In genomic region chr14:55519604-55520003, GRCm38 (mm10) we compare ENCODE assay signal across 22 mouse cellular contexts. TPM values are rescaled to one million over a fixed set of nuclear protein-coding genes. Genes with fewer than 3 reads are reported as not detected.
A peak's percentile ranks its signal among the peaks of the same experiment; 100 is the strongest.
DNase-seq lines count a peak whose midpoint lies in the region; ATAC-seq and TF ChIP-seq lines count a peak whose summit lies in the region.
"Had no signal": no experiment of that assay in that cellular context is flagged by ENCODE, and none has a peak within 500 bp of the region (broad histone marks: within the 10 kb centered on the region; RNA-seq: fewer than 3 reads in every experiment).

No protein-coding gene starts in this region.

- H3K9ac ChIP-seq in midbrain, embryonic 12.5 days (replicated peaks): no peak overlapping the region
- H3K9ac ChIP-seq in midbrain, embryonic 16.5 days (ENCODE audit: low read depth, low read length): no peak overlapping the region

- peaks cover 43% of the 10 kb centered on the region for H3K27me3 ChIP-seq in midbrain, embryonic 12.5 days
- peaks cover 75% of the 10 kb centered on the region for H3K27me3 ChIP-seq in midbrain, embryonic 10.5 days (ENCODE audit: low read depth, poor library complexity, severe bottlenecking)
- H3K27me3 ChIP-seq in hindbrain, embryonic 10.5 days (ENCODE audit: insufficient read depth, poor library complexity, severe bottlenecking): peaks cover 66% of the 10 kb centered on the region
- H3K27me3 ChIP-seq in midbrain, embryonic 16.5 days (ENCODE audit: control insufficient read depth, insufficient read depth, low read depth, low read length): peaks cover 4% of the 10 kb centered on the region
- H3K27me3 ChIP-seq in thymus, adult 2 months (ENCODE audit: control insufficient read depth, insufficient read depth, low read length): peaks cover 18% of the 10 kb centered on the region; the same call in 1 of the 2 replicates

- peaks cover 19% of the 10 kb centered on the region for H3K4me1 ChIP-seq in midbrain, embryonic 12.5 days
- peaks cover 38% of the 10 kb centered on the region for H3K4me1 ChIP-seq in midbrain, embryonic 10.5 days
- H3K4me1 ChIP-seq in hindbrain, embryonic 10.5 days (replicated peaks): peaks cover 51% of the 10 kb centered on the region
- peaks cover 14% of the 10 kb centered on the region for H3K4me1 ChIP-seq in midbrain, embryonic 16.5 days (ENCODE audit: control insufficient read depth, insufficient read depth, low read length)
- H3K4me1 ChIP-seq in thymus, adult 2 months (replicated peaks; ENCODE audit: control insufficient read depth, insufficient read depth, low read length): no peaks in the 10 kb centered on the region; the same call in 1 of the 2 replicates

- WGBS in midbrain, embryonic 12.5 days: 57% methylated on average over 4 of the region's 4 CpGs
- 64% methylated on average over 4 of the region's 4 CpGs for WGBS in midbrain, embryonic 10.5 days
- 58% methylated on average over 4 of the region's 4 CpGs for WGBS in hindbrain, embryonic 10.5 days
- WGBS in midbrain, embryonic 16.5 days: 53% methylated on average over 4 of the region's 4 CpGs
- WGBS in thymus, adult 2 months: 75% methylated on average over 4 of the region's 4 CpGs

- no peaks in the 10 kb centered on the region for H3K9me3 ChIP-seq in midbrain, embryonic 12.5 days
- H3K9me3 ChIP-seq in midbrain, embryonic 10.5 days (replicated peaks): no peaks in the 10 kb centered on the region
- H3K9me3 ChIP-seq in hindbrain, embryonic 10.5 days: no peaks in the 10 kb centered on the region
- H3K9me3 ChIP-seq in midbrain, embryonic 16.5 days (replicated peaks; ENCODE audit: control insufficient read depth, low read length, poor library complexity, severe bottlenecking): no peaks in the 10 kb centered on the region
- H3K9me3 ChIP-seq: limb, embryonic 12.5 days had no signal

- H3K27ac ChIP-seq in midbrain, embryonic 12.5 days (replicated peaks): 0 out of 2 replicates have a peak overlapping the region, but pooled peaks have one; percentile 25
- H3K27ac ChIP-seq in midbrain, embryonic 10.5 days (replicated peaks): no peak overlapping the region
- peak overlapping the region; percentile 64 for H3K27ac ChIP-seq in hindbrain, embryonic 10.5 days
- H3K27ac ChIP-seq in midbrain, embryonic 16.5 days (ENCODE audit: low read length): peak overlapping the region; percentile 34
- H3K27ac ChIP-seq in thymus, adult 2 months (ENCODE audit: control insufficient read depth, insufficient read depth, low read length): no peak overlapping the region
- H3K27ac ChIP-seq: limb, embryonic 12.5 days had no signal

- intact Hi-C loops in heart, postnatal 10 days (cut with DNase I): no loop called here

- TF ChIP-seq CTCF in thymus, adult 2 months (IDR thresholded peaks at IDR 0.05; ENCODE audit: borderline replicate concordance, control insufficient read depth, extremely low read depth, insufficient read depth, low read length, poor library complexity): no peak

- no peak for ATAC-seq in midbrain, embryonic 12.5 days (ENCODE audit: low FRiP score, low read depth)
- 0 out of 2 replicates have a peak, but pooled peaks have one; percentile 4 for ATAC-seq in midbrain, embryonic 16.5 days

- no peak overlapping the region for H3K4me2 ChIP-seq in midbrain, embryonic 12.5 days (replicated peaks)
- H3K4me2 ChIP-seq in midbrain, embryonic 16.5 days (ENCODE audit: low read length): peak overlapping the region; percentile 31; the same call in 1 of the 2 replicates

- DNase-seq in heart, adult 11 months: peak; percentile 85
- DNase-seq in heart, postnatal 10 days: no peak
- no peak for DNase-seq in midbrain, embryonic 10.5 days (ENCODE audit: low spot score)
- DNase-seq in hindbrain, embryonic 10.5 days (ENCODE audit: low spot score): no peak
- DNase-seq in thymus, adult 2 months: no peak
- DNase-seq: adrenal gland, postnatal 10 days; cerebellum, adult 11-12 months; gastrocnemius, postnatal 10 days; lung, postnatal 14 days; thymus, postnatal 36 days had no signal

- H3K36me3 ChIP-seq in midbrain, embryonic 12.5 days: no peaks in the 10 kb centered on the region
- H3K36me3 ChIP-seq in midbrain, embryonic 10.5 days: no peaks in the 10 kb centered on the region
- no peaks in the 10 kb centered on the region for H3K36me3 ChIP-seq in hindbrain, embryonic 10.5 days
- H3K36me3 ChIP-seq in midbrain, embryonic 16.5 days (ENCODE audit: control insufficient read depth, insufficient read depth, low read length): no peaks in the 10 kb centered on the region
- no peaks in the 10 kb centered on the region for H3K36me3 ChIP-seq in thymus, adult 2 months (ENCODE audit: control insufficient read depth, insufficient read depth, low read length)
- H3K36me3 ChIP-seq: limb, embryonic 12.5 days had no signal

- TF ChIP-seq POLR2A in thymus, adult 2 months (IDR thresholded peaks at IDR 0.05; ENCODE audit: control insufficient read depth, extremely low read depth, insufficient read depth, low read length, poor library complexity): no peak

- no peak overlapping the region for H3K4me3 ChIP-seq in midbrain, embryonic 12.5 days
- no peak overlapping the region for H3K4me3 ChIP-seq in midbrain, embryonic 10.5 days
- H3K4me3 ChIP-seq in hindbrain, embryonic 10.5 days: no peak overlapping the region
- H3K4me3 ChIP-seq in midbrain, embryonic 16.5 days (ENCODE audit: low read depth, low read length): no peak overlapping the region
- H3K4me3 ChIP-seq in thymus, adult 2 months (ENCODE audit: control insufficient read depth, insufficient read depth, low read length): no peak overlapping the region
- H3K4me3 ChIP-seq: erythroblast, embryonic 14.5 days had no signal

RNA-seq across cellular contexts. Expression of gene Nrl, which starts 5.2 kb away (rescaled TPM):
- total RNA-seq in heart, postnatal 10 days (2021): not detected
- polyA plus RNA-seq in midbrain, embryonic 12.5 days (2016; fragmentation: Nextera tagmentation; extraction: Ambion mirVana): not detected in 2 replicates
- polyA plus RNA-seq in midbrain, embryonic 10.5 days (2016; fragmentation: Nextera tagmentation; extraction: Ambion mirVana): not detected in 2 replicates
- not detected in 2 replicates for polyA plus RNA-seq in hindbrain, embryonic 10.5 days (2016; fragmentation: Nextera tagmentation; extraction: Ambion mirVana)
- 0.08 and 0.19 TPM in 2 replicates for polyA plus RNA-seq in midbrain, embryonic 16.5 days (2015; fragmentation: Nextera tagmentation; extraction: Ambion mirVana)
- polyA plus RNA-seq in thymus, adult 2 months (2012; rRNA removed): 0.50 and 0.70 TPM in 2 replicates
- total RNA-seq: adrenal gland, postnatal 10 days; gastrocnemius, postnatal 10 days; heart, adult 8-10 months; megakaryocyte-erythroid progenitor cell, adult 5-6 weeks had no signal
- polyA plus RNA-seq: embryonic facial prominence, embryonic 11.5 days; heart, postnatal 0 days; intestine, embryonic 14.5 days; kidney, embryonic 16.5 days; limb, embryonic 12.5 days; liver, embryonic 16.5 days; stomach, embryonic 16.5 days had no signal

RNA-seq across cellular contexts. Expression of gene Cpne6, which starts 9.4 kb away (rescaled TPM):
- under 1 TPM in 1 of 2 experiments, not detected in 1; 0.12 TPM for total RNA-seq in heart, postnatal 10 days (2021)
- 0.42 and 0.79 TPM in 2 replicates for polyA plus RNA-seq in midbrain, embryonic 12.5 days (2016; fragmentation: Nextera tagmentation; extraction: Ambion mirVana)
- 0.36 and 0.48 TPM in 2 replicates for polyA plus RNA-seq in midbrain, embryonic 10.5 days (2016; fragmentation: Nextera tagmentation; extraction: Ambion mirVana)
- 1.1 and 1.6 TPM in 2 replicates for polyA plus RNA-seq in hindbrain, embryonic 10.5 days (2016; fragmentation: Nextera tagmentation; extraction: Ambion mirVana)
- 2.2 and 3.4 TPM in 2 replicates for polyA plus RNA-seq in midbrain, embryonic 16.5 days (2015; fragmentation: Nextera tagmentation; extraction: Ambion mirVana)
- 0.98 and 1.0 TPM in 2 replicates for polyA plus RNA-seq in thymus, adult 2 months (2012; rRNA removed)
- total RNA-seq: megakaryocyte-erythroid progenitor cell, adult 5-6 weeks had no signal
- polyA plus RNA-seq: erythroblast, embryonic 14.5 days; liver, embryonic 16.5 days had no signal

RNA-seq across cellular contexts. Expression of gene Pck2, which starts 20.5 kb away (rescaled TPM):
- 10 to 100 TPM; 23.3 to 24.1 TPM for total RNA-seq in heart, postnatal 10 days (2021)
- polyA plus RNA-seq in midbrain, embryonic 12.5 days (2016; fragmentation: Nextera tagmentation; extraction: Ambion mirVana): 16.8 and 22.0 TPM in 2 replicates
- 16.5 and 18.5 TPM in 2 replicates for polyA plus RNA-seq in midbrain, embryonic 10.5 days (2016; fragmentation: Nextera tagmentation; extraction: Ambion mirVana)
- 15.4 and 18.5 TPM in 2 replicates for polyA plus RNA-seq in hindbrain, embryonic 10.5 days (2016; fragmentation: Nextera tagmentation; extraction: Ambion mirVana)
- 29.5 and 30.6 TPM in 2 replicates for polyA plus RNA-seq in midbrain, embryonic 16.5 days (2015; fragmentation: Nextera tagmentation; extraction: Ambion mirVana)
- 13.2 and 13.3 TPM in 2 replicates for polyA plus RNA-seq in thymus, adult 2 months (2012; rRNA removed)

RNA-seq across cellular contexts. Expression of gene Carmil3, which starts 29.2 kb away (rescaled TPM):
- total RNA-seq in heart, postnatal 10 days (2021): 1 to 10 TPM; 2.8 to 4.6 TPM
- polyA plus RNA-seq in midbrain, embryonic 12.5 days (2016; fragmentation: Nextera tagmentation; extraction: Ambion mirVana): 13.8 and 14.8 TPM in 2 replicates
- polyA plus RNA-seq in midbrain, embryonic 10.5 days (2016; fragmentation: Nextera tagmentation; extraction: Ambion mirVana): 5.2 and 6.6 TPM in 2 replicates
- polyA plus RNA-seq in hindbrain, embryonic 10.5 days (2016; fragmentation: Nextera tagmentation; extraction: Ambion mirVana): 5.7 and 7.9 TPM in 2 replicates
- 34.5 and 37.7 TPM in 2 replicates for polyA plus RNA-seq in midbrain, embryonic 16.5 days (2015; fragmentation: Nextera tagmentation; extraction: Ambion mirVana)
- polyA plus RNA-seq in thymus, adult 2 months (2012; rRNA removed): 20.6 and 25.4 TPM in 2 replicates
- polyA plus RNA-seq: erythroblast, embryonic 14.5 days had no signal

RNA-seq across cellular contexts. Expression of gene Dcaf11, which starts 40.2 kb away (rescaled TPM):
- total RNA-seq in heart, postnatal 10 days (2021): 10 to 100 TPM; 86.3 to 87.5 TPM
- polyA plus RNA-seq in midbrain, embryonic 12.5 days (2016; fragmentation: Nextera tagmentation; extraction: Ambion mirVana): 113 and 117 TPM in 2 replicates
- polyA plus RNA-seq in midbrain, embryonic 10.5 days (2016; fragmentation: Nextera tagmentation; extraction: Ambion mirVana): 78.5 and 90.8 TPM in 2 replicates
- polyA plus RNA-seq in hindbrain, embryonic 10.5 days (2016; fragmentation: Nextera tagmentation; extraction: Ambion mirVana): 69.5 and 94.1 TPM in 2 replicates
- polyA plus RNA-seq in midbrain, embryonic 16.5 days (2015; fragmentation: Nextera tagmentation; extraction: Ambion mirVana): 134 and 137 TPM in 2 replicates
- polyA plus RNA-seq in thymus, adult 2 months (2012; rRNA removed): 76.8 and 77.7 TPM in 2 replicates

Comparison
In these comparisons a context has a peak if more than half of its experiments do, and no peak if none do; other contexts are left out.
1. H3K27ac ChIP-seq: peak in midbrain, embryonic 12.5 days (single experiment), hindbrain, embryonic 10.5 days (single experiment) and midbrain, embryonic 16.5 days (single experiment); none in midbrain, embryonic 10.5 days (single experiment) and thymus, adult 2 months (single experiment).